Mouse (Mus musculus) cerebellum, adult 11 months (tissue): Measurements from ENCODE around the gene Bicral.

Source experiments
- DNase-seq: peaks from one replicate; pipeline ENCODE4 v3.0.0; 2022

Gene Bicral

DNA sequence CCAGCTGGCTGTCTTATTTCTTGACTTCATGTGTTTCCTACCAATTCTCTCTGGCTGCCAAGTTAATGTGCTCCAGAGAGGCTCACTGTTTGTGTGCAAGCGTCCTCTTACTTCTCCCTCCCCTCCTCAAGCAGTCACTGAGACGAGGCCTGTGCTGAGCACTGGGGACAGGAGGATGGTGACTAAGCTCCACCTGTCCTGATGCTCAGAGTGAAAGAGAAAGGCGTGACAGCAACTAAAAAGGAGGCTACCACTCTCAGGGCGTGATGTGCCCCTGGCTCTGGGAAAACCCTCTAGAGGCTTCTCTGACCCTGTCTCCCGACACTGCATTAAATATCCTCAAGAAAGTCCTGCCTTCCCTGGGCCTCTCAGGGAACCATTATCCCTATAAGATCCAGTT is 109.0 kb downstream of the Bicral start:
- no peak for DNase-seq
